ENCODE assay signal across 9 mouse cellular contexts in the genomic region with DNA sequence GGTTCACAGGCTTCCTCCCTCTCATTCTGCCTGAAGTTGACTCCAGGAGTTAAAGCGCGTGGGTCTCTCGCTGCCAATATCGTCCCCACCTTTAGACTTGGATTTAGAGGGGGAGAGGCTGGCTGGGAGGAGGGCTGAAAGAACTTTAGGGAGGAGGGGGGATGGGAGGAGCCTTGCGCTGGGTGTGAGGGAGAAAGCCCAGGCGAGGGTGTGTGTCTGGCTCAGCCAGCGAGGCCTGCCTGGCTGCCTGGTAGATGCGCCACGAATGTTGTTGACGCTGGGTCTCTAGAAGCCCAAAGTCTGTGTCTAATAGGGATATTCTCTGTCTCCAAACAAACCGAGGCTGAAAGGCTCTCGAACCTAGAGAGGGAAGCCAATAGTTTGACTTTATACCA. TPM values are rescaled to one million over a fixed set of nuclear protein-coding genes. Genes with fewer than 3 reads are reported as not detected.
DNase-seq lines count a peak whose midpoint lies in the region; ATAC-seq and TF ChIP-seq lines count a peak whose summit lies in the region.
"Had no signal": no experiment of that assay in that cellular context is flagged by ENCODE, and none has a peak within 500 bp of the region (broad histone marks: within the 10 kb centered on the region; RNA-seq: fewer than 3 reads in every experiment).

No protein-coding gene starts in this region.

- no peaks in the 10 kb centered on the region; the same call in 1 of the 2 replicates for H3K27me3 ChIP-seq in forebrain, embryonic 16.5 days (replicated peaks; ENCODE audit: control insufficient read depth, insufficient read depth, low read length)
- 0 out of 2 replicates have a peak, but pooled peaks cover 5% of the 10 kb centered on the region for H3K27me3 ChIP-seq in intestine, embryonic 15.5 days (replicated peaks)

- 0 out of 2 replicates have a peak, but pooled peaks have one; percentile 18 for ATAC-seq in forebrain, embryonic 16.5 days
- ATAC-seq in intestine, embryonic 15.5 days, result peak; percentile 32; the same call in 1 of the 2 replicates

- no peak overlapping the region for H3K9ac ChIP-seq in forebrain, embryonic 16.5 days (replicated peaks; ENCODE audit: low read depth, low read length)
- 0 out of 2 replicates have a peak overlapping the region, but pooled peaks have one; percentile 1 for H3K9ac ChIP-seq in intestine, embryonic 15.5 days

- H3K4me2 ChIP-seq in forebrain, embryonic 16.5 days (ENCODE audit: low read length), result peak overlapping the region; percentile 83
- peak overlapping the region; percentile 94 for H3K4me2 ChIP-seq in intestine, embryonic 15.5 days (replicated peaks)

- H3K36me3 ChIP-seq in forebrain, embryonic 16.5 days (ENCODE audit: control insufficient read depth, insufficient read depth), result no peaks in the 10 kb centered on the region
- no peaks in the 10 kb centered on the region for H3K36me3 ChIP-seq in intestine, embryonic 15.5 days

- H3K27ac ChIP-seq in layer of hippocampus, adult 2 months, result peak overlapping the region; percentile 90
- H3K27ac ChIP-seq in forebrain, embryonic 16.5 days (ENCODE audit: low read length), result no peak overlapping the region
- H3K27ac ChIP-seq in intestine, embryonic 15.5 days, result no peak overlapping the region

- no peaks in the 10 kb centered on the region for H3K9me3 ChIP-seq in forebrain, embryonic 16.5 days (ENCODE audit: control insufficient read depth, low read length)
- no peaks in the 10 kb centered on the region for H3K9me3 ChIP-seq in intestine, embryonic 15.5 days

- peak overlapping the region; percentile 63 for H3K4me3 ChIP-seq in layer of hippocampus, adult 2 months
- H3K4me3 ChIP-seq in forebrain, embryonic 16.5 days (replicated peaks; ENCODE audit: low read length), result no peak overlapping the region; the same call in 1 of the 2 replicates
- peak overlapping the region; percentile 56; the same call in 1 of the 2 replicates for H3K4me3 ChIP-seq in intestine, embryonic 15.5 days (replicated peaks)

- no peak for TF ChIP-seq CTCF in layer of hippocampus, adult 2 months (conservative IDR thresholded peaks at IDR 0.05)

- peaks cover 16% of the 10 kb centered on the region for H3K4me1 ChIP-seq in forebrain, embryonic 16.5 days (replicated peaks; ENCODE audit: control insufficient read depth, insufficient read depth, low read length)
- peaks cover 30% of the 10 kb centered on the region for H3K4me1 ChIP-seq in intestine, embryonic 15.5 days (replicated peaks)

- DNase-seq in layer of hippocampus, adult 2 months (ENCODE audit: low spot score in 2 of 2), result no peak
- DNase-seq in layer of hippocampus, adult 8-10 months (ENCODE audit: low spot score in 2 of 2), result no peak
- DNase-seq in brain, adult 2 months (ENCODE audit: low read depth, low spot score), result peak; percentile 81
- DNase-seq in lung, postnatal 10 days, result peak; percentile 85
- DNase-seq in layer of hippocampus, adult 9-11 months, result no peak
- DNase-seq in adrenal gland, adult 2 months, result no peak

- 12% methylated on average over 12 of the region's 12 CpGs for WGBS in forebrain, embryonic 16.5 days
- WGBS in intestine, embryonic 15.5 days, result 15% methylated on average over 12 of the region's 12 CpGs

RNA-seq across cellular contexts. Expression of a gene that starts 0.8 kb away (rescaled TPM):
- total RNA-seq in layer of hippocampus, adult 2 months (2021), result 10 to 100 TPM; 12.2 to 14.1 TPM
- 10 to 100 TPM; 14.5 to 20.7 (median 16.5) TPM for total RNA-seq in layer of hippocampus, adult 8-10 months (2022)
- 6.4 and 8.0 TPM in 2 replicates for polyA plus RNA-seq in forebrain, embryonic 16.5 days (2015; fragmentation: Nextera tagmentation; extraction: Ambion mirVana)
- 15.8 and 16.5 TPM in 2 replicates for polyA plus RNA-seq in intestine, embryonic 15.5 days (2015; fragmentation: Nextera tagmentation; extraction: Ambion mirVana)
- 10 to 100 TPM; 21.0 to 35.8 TPM for total RNA-seq in adrenal gland, adult 2 months (2021)
- polyA plus RNA-seq in adrenal gland, adult 2 months (2012; rRNA removed), result 29.9 and 32.4 TPM in 2 replicates

RNA-seq across cellular contexts. Expression of a gene that starts 12.3 kb away (rescaled TPM):
- not detected for total RNA-seq in layer of hippocampus, adult 2 months (2021)
- total RNA-seq in layer of hippocampus, adult 8-10 months (2022), result under 1 TPM in 1 of 4 experiments, not detected in 3; 0.16 TPM
- polyA plus RNA-seq in forebrain, embryonic 16.5 days (2015; fragmentation: Nextera tagmentation; extraction: Ambion mirVana), result 0.11 TPM in 1 of 2 replicates, not detected in the other
- polyA plus RNA-seq in intestine, embryonic 15.5 days (2015; fragmentation: Nextera tagmentation; extraction: Ambion mirVana), result 0.08 and 0.14 TPM in 2 replicates
- total RNA-seq in adrenal gland, adult 2 months (2021), result not detected
- polyA plus RNA-seq in adrenal gland, adult 2 months (2012; rRNA removed), result 0.47 and 0.87 TPM in 2 replicates
- total RNA-seq: left cerebral cortex, postnatal 14 days had no signal

RNA-seq across cellular contexts. Expression of a gene that starts 21.2 kb away (rescaled TPM):
- total RNA-seq in layer of hippocampus, adult 2 months (2021), result 10 to 100 TPM; 34.2 to 40.9 TPM
- total RNA-seq in layer of hippocampus, adult 8-10 months (2022), result 10 to 100 TPM; 36.9 to 41.8 (median 38.5) TPM
- 50.6 and 52.8 TPM in 2 replicates for polyA plus RNA-seq in forebrain, embryonic 16.5 days (2015; fragmentation: Nextera tagmentation; extraction: Ambion mirVana)
- polyA plus RNA-seq in intestine, embryonic 15.5 days (2015; fragmentation: Nextera tagmentation; extraction: Ambion mirVana), result 66.2 and 67.9 TPM in 2 replicates
- total RNA-seq in adrenal gland, adult 2 months (2021), result 10 to 100 TPM; 38.2 to 46.3 TPM
- 99.6 and 108 TPM in 2 replicates for polyA plus RNA-seq in adrenal gland, adult 2 months (2012; rRNA removed)

RNA-seq across cellular contexts. Expression of a gene that starts 26.3 kb away (rescaled TPM):
- 1 to 10 TPM; 1.0 to 3.9 TPM for total RNA-seq in layer of hippocampus, adult 2 months (2021)
- 1 to 10 TPM in 3 of 4 experiments, under 1 TPM in 1; 0.97 to 3.3 (median 1.7) TPM for total RNA-seq in layer of hippocampus, adult 8-10 months (2022)
- polyA plus RNA-seq in forebrain, embryonic 16.5 days (2015; fragmentation: Nextera tagmentation; extraction: Ambion mirVana), result 0.73 and 1.0 TPM in 2 replicates
- 10.8 and 12.9 TPM in 2 replicates for polyA plus RNA-seq in intestine, embryonic 15.5 days (2015; fragmentation: Nextera tagmentation; extraction: Ambion mirVana)
- total RNA-seq in adrenal gland, adult 2 months (2021), result 1 to 10 TPM; 2.0 to 4.7 TPM
- 2.3 and 2.4 TPM in 2 replicates for polyA plus RNA-seq in adrenal gland, adult 2 months (2012; rRNA removed)

RNA-seq across cellular contexts. Expression of a gene that starts 38.0 kb away (rescaled TPM):
- 1 to 10 TPM; 1.7 to 2.1 TPM for total RNA-seq in layer of hippocampus, adult 2 months (2021)
- 1 to 10 TPM in 2 of 4 experiments, under 1 TPM in 2; 0.67 to 2.4 (median 1.1) TPM for total RNA-seq in layer of hippocampus, adult 8-10 months (2022)
- polyA plus RNA-seq in forebrain, embryonic 16.5 days (2015; fragmentation: Nextera tagmentation; extraction: Ambion mirVana), result 10.9 and 11.7 TPM in 2 replicates
- 18.3 and 19.7 TPM in 2 replicates for polyA plus RNA-seq in intestine, embryonic 15.5 days (2015; fragmentation: Nextera tagmentation; extraction: Ambion mirVana)
- 1 to 10 TPM in 1 of 2 experiments, under 1 TPM in 1; 0.86 to 2.5 TPM for total RNA-seq in adrenal gland, adult 2 months (2021)
- 1.8 and 2.2 TPM in 2 replicates for polyA plus RNA-seq in adrenal gland, adult 2 months (2012; rRNA removed)

Comparison
In these comparisons a context has a peak if more than half of its experiments do, and no peak if none do; other contexts are left out.
1. DNase-seq: peak in brain, adult 2 months (single experiment) and lung, postnatal 10 days (single experiment); none in layer of hippocampus, adult 2 months (0 of 2), layer of hippocampus, adult 8-10 months (0 of 2), layer of hippocampus, adult 9-11 months (single experiment) and adrenal gland, adult 2 months (single experiment).